Mouse (Mus musculus): Measurements from ENCODE around the gene Tectb. TPM values are rescaled to one million over a fixed set of nuclear protein-coding genes. Genes with fewer than 3 reads are reported as not detected.

Tectb gene
- total and polyA plus RNA-seq, 3 experiments = not detected

GRCm38 (mm10) chr19:55217365-55217764, 36.8 kb downstream of the Tectb start:
- no peaks in the 10 kb centered on the region for H3K27me3 ChIP-seq (ENCODE audit: control insufficient read depth in 1 of 2, insufficient read depth in 2 of 2, low read length in 2 of 2)
- H3K4me3 ChIP-seq (ENCODE audit: control insufficient read depth in 1 of 2, insufficient read depth in 1 of 2, low read depth in 2 of 2, low read length in 2 of 2) = no peak overlapping the region
- H3K27ac ChIP-seq (ENCODE audit: control insufficient read depth, low read depth, low read length) = no peak overlapping the region
- H3K79me2 ChIP-seq (ENCODE audit: control insufficient read depth, insufficient read depth, low read length, poor library complexity) = no peaks in the 10 kb centered on the region; the same call in 1 of the 2 replicates
- no peaks in the 10 kb centered on the region for H3K9me3 ChIP-seq (replicated peaks; ENCODE audit: insufficient read depth, low read length)
- peaks cover 3 to 15% of the 10 kb centered on the region in 2 experiments; a peak in 3 of 4 replicates for H3K4me1 ChIP-seq (ENCODE audit: control insufficient read depth in 1 of 2, insufficient read depth in 2 of 2, low read length in 2 of 2)
- TF ChIP-seq POLR2AphosphoS5 (IDR thresholded peaks at IDR 0.05; ENCODE audit: borderline replicate concordance, low read depth, low read length) (no peak), USF1 (IDR thresholded peaks at IDR 0.05; ENCODE audit: low read depth, low read length) (no peak), TAL1 (IDR thresholded peaks at IDR 0.05; ENCODE audit: low read length) (no peak), TCF12 (IDR thresholded peaks at IDR 0.05; ENCODE audit: low read depth, low read length) (no peak), MYB (IDR thresholded peaks at IDR 0.05; ENCODE audit: low read depth, low read length) (no peak), CHD2 (IDR thresholded peaks at IDR 0.05; ENCODE audit: low read length) (no peak), TBP (IDR thresholded peaks at IDR 0.05; ENCODE audit: low read depth, low read length) (no peak), SMC3 (IDR thresholded peaks at IDR 0.05; ENCODE audit: low read depth, low read length) (no peak), NRF1 (IDR thresholded peaks at IDR 0.05; ENCODE audit: insufficient read depth, low read depth, low read length, poor library complexity, severe bottlenecking) (no peak), MAX (IDR thresholded peaks at IDR 0.05; ENCODE audit: low read length) (no peak)
- DNase-seq (ENCODE audit: low read depth, low spot score) = no peak
- H3K9ac ChIP-seq (ENCODE audit: control insufficient read depth, low read depth, low read length, poor library complexity, severe bottlenecking) = no peak overlapping the region
- H3K36me3 ChIP-seq (ENCODE audit: control insufficient read depth in 1 of 2, insufficient read depth in 2 of 2, low read length in 2 of 2) = peaks cover 0 to 7% of the 10 kb centered on the region in 2 experiments; a peak in 2 of 4 replicates

- peak; percentile 95 for DNase-seq (ENCODE audit: low read depth, low spot score)
- H3K79me2 ChIP-seq (ENCODE audit: control insufficient read depth, insufficient read depth, low read length, poor library complexity) = no peaks in the 10 kb centered on the region; the same call in 1 of the 2 replicates
- H3K9ac ChIP-seq (ENCODE audit: control insufficient read depth, low read depth, low read length, poor library complexity, severe bottlenecking) = peak overlapping the region; percentile 64
- H3K4me3 ChIP-seq (ENCODE audit: control insufficient read depth in 1 of 2, insufficient read depth in 1 of 2, low read depth in 2 of 2, low read length in 2 of 2) = peak overlapping the region; percentile 61 to 63
- peak overlapping the region; percentile 84 for H3K27ac ChIP-seq (ENCODE audit: control insufficient read depth, low read depth, low read length)
- H3K9me3 ChIP-seq (replicated peaks; ENCODE audit: insufficient read depth, low read length) = no peaks in the 10 kb centered on the region
- H3K27me3 ChIP-seq (ENCODE audit: control insufficient read depth in 1 of 2, insufficient read depth in 2 of 2, low read length in 2 of 2) = no peaks in the 10 kb centered on the region
- H3K36me3 ChIP-seq (ENCODE audit: control insufficient read depth in 1 of 2, insufficient read depth in 2 of 2, low read length in 2 of 2) = peaks cover 0 to 7% of the 10 kb centered on the region in 2 experiments; a peak in 2 of 4 replicates
- H3K4me1 ChIP-seq (ENCODE audit: control insufficient read depth in 1 of 2, insufficient read depth in 2 of 2, low read length in 2 of 2) = peaks cover 3 to 15% of the 10 kb centered on the region in 2 experiments; a peak in 3 of 4 replicates
- no peak for TF ChIP-seq CHD2 (IDR thresholded peaks at IDR 0.05; ENCODE audit: low read length)
- no peak for TF ChIP-seq EP300 (IDR thresholded peaks at IDR 0.05; ENCODE audit: low read depth in 1 of 2, low read length in 2 of 2)
- TF ChIP-seq JUND (IDR thresholded peaks at IDR 0.05; ENCODE audit: low read depth, low read length) = no peak
- no peak for TF ChIP-seq KAT2A (conservative IDR thresholded peaks at IDR 0.05; ENCODE audit: low read depth, low read length)
- TF ChIP-seq GABPA (IDR thresholded peaks at IDR 0.05; ENCODE audit: low read depth, low read length) = peak; percentile 40; the same call in 1 of the 2 replicates
- TF ChIP-seq GATA1 (IDR thresholded peaks at IDR 0.05; ENCODE audit: low read depth, low read length) = no peak
- TF ChIP-seq ZC3H11A (IDR thresholded peaks at IDR 0.05; ENCODE audit: low read depth, low read length) = peak; percentile 61
- peak; percentile 83 for TF ChIP-seq MYC (IDR thresholded peaks at IDR 0.05; ENCODE audit: low read depth, low read length)
- no peak for TF ChIP-seq ELF1 (IDR thresholded peaks at IDR 0.05; ENCODE audit: low read depth, low read length)
- no peak for TF ChIP-seq UBTF (IDR thresholded peaks at IDR 0.05; ENCODE audit: borderline replicate concordance, insufficient read depth, low read depth, low read length)
- peak; percentile 79 to 95 (median 94) for TF ChIP-seq CTCF (IDR thresholded peaks at IDR 0.05 in 2 of 3, conservative IDR thresholded peaks at IDR 0.05 in 1 of 3; ENCODE audit: control insufficient read depth in 1 of 3, insufficient read depth in 1 of 3, low read depth in 2 of 3, low read length in 3 of 3, poor library complexity in 1 of 3, severe bottlenecking in 1 of 3)
- peak; percentile 85 for TF ChIP-seq SMC3 (IDR thresholded peaks at IDR 0.05; ENCODE audit: low read depth, low read length)
- TF ChIP-seq BHLHE40 (IDR thresholded peaks at IDR 0.05; ENCODE audit: borderline replicate concordance, low read depth, low read length) = peak; percentile 41; the same call in 1 of the 2 replicates
- peak; percentile 4; the same call in 1 of the 2 replicates for TF ChIP-seq MAZ (IDR thresholded peaks at IDR 0.05; ENCODE audit: low read depth, low read length)
- no peak for TF ChIP-seq CHD1 (IDR thresholded peaks at IDR 0.05; ENCODE audit: low read depth, low read length)
- peak; percentile 73 for TF ChIP-seq RAD21 (IDR thresholded peaks at IDR 0.05; ENCODE audit: low read depth, low read length)
- peak; percentile 60 for TF ChIP-seq NRF1 (IDR thresholded peaks at IDR 0.05; ENCODE audit: insufficient read depth, low read depth, low read length, poor library complexity, severe bottlenecking)
- no peak for TF ChIP-seq USF2 (IDR thresholded peaks at IDR 0.05; ENCODE audit: borderline replicate concordance in 1 of 2, insufficient read depth in 1 of 2, low read depth in 1 of 2, low read length in 2 of 2)
- peak; percentile 68 for TF ChIP-seq SIN3A (IDR thresholded peaks at IDR 0.05; ENCODE audit: low read length)
- 0 out of 2 replicates have a peak, but pooled peaks have one; percentile 41 for TF ChIP-seq RCOR1 (IDR thresholded peaks at IDR 0.05; ENCODE audit: low read depth, low read length)
- TF ChIP-seq MAFK (IDR thresholded peaks at IDR 0.05; ENCODE audit: borderline replicate concordance, low read depth, low read length) = no peak
- no peak for TF ChIP-seq POLR2A (IDR thresholded peaks at IDR 0.05; ENCODE audit: control insufficient read depth in 1 of 2, insufficient read depth in 1 of 2, low read depth in 1 of 2, low read length in 2 of 2, poor library complexity in 1 of 2)
- peak; percentile 62 for TF ChIP-seq USF1 (IDR thresholded peaks at IDR 0.05; ENCODE audit: low read depth, low read length)
- no peak for TF ChIP-seq ETS1 (IDR thresholded peaks at IDR 0.05; ENCODE audit: low read depth, low read length)
Observed at GRCm38 (mm10) chr19:55218192-55218739, 37.7 kb downstream of the Tectb start.

All from MEL (cell line).